Mouse (Mus musculus): ENCODE data around the gene Ptafr. TPM values are rescaled to one million over a fixed set of nuclear protein-coding genes. Genes with fewer than 3 reads are reported as not detected.

Gene Ptafr
- polyA plus RNA-seq (2012; rRNA removed) = 9.8 and 12.7 TPM in 2 replicates

GRCm38 (mm10) chr4:132563965-132564364 is at the start of gene Ptafr:
Gene Ptafr, plus strand, starts transcription at chr4:132564067.
- no peak for DNase-seq (ENCODE audit: low read depth)

GRCm38 (mm10) chr4:132514555-132515135 is 49.2 kb upstream of the Ptafr start:
- no peak for DNase-seq (ENCODE audit: low read depth)

- no peak for DNase-seq (ENCODE audit: low read depth)
These were observed 48.3 kb upstream of the Ptafr start for GRCm38 (mm10) chr4:132515369-132516155.

- DNase-seq (ENCODE audit: low read depth) = no peak
These were observed 45.8 kb upstream of the Ptafr start for GRCm38 (mm10) chr4:132518066-132518465.

- no peak for DNase-seq (ENCODE audit: low read depth)
These were observed 44.7 kb upstream of the Ptafr start for GRCm38 (mm10) chr4:132519188-132519587.

- no peak for DNase-seq (ENCODE audit: low read depth)
These were observed 39.5 kb upstream of the Ptafr start for GRCm38 (mm10) chr4:132524321-132524741.

- peak; percentile 93 for DNase-seq (ENCODE audit: low read depth)
These were observed 39.1 kb upstream of the Ptafr start for GRCm38 (mm10) chr4:132524808-132525207.

- no peak for DNase-seq (ENCODE audit: low read depth)
These were observed 37.2 kb upstream of the Ptafr start for GRCm38 (mm10) chr4:132526678-132527077.

GRCm38 (mm10) chr4:132527917-132528522 is 35.8 kb upstream of the Ptafr start:
- DNase-seq (ENCODE audit: low read depth) = no peak

- no peak for DNase-seq (ENCODE audit: low read depth)
These were observed 34.5 kb upstream of the Ptafr start for GRCm38 (mm10) chr4:132529344-132529743.

- no peak for DNase-seq (ENCODE audit: low read depth)
These were observed 33.6 kb upstream of the Ptafr start for GRCm38 (mm10) chr4:132530033-132530804.

- no peak for DNase-seq (ENCODE audit: low read depth)
These were observed 31.4 kb upstream of the Ptafr start for GRCm38 (mm10) chr4:132532496-132532895.

GRCm38 (mm10) chr4:132532981-132533916 is 30.6 kb upstream of the Ptafr start, which contains the start of gene Atpif1:
Gene Atpif1, minus strand, starts transcription at chr4:132533659.
- DNase-seq (ENCODE audit: low read depth) = no peak

GRCm38 (mm10) chr4:132535406-132536121 is 28.3 kb upstream of the Ptafr start, which contains the start of gene Dnajc8:
Gene Dnajc8, plus strand, starts transcription at chr4:132535550.
- no peak for DNase-seq (ENCODE audit: low read depth)

- DNase-seq (ENCODE audit: low read depth) = no peak
These were observed 24.4 kb upstream of the Ptafr start for GRCm38 (mm10) chr4:132539481-132539880.

GRCm38 (mm10) chr4:132541413-132541812 is 22.5 kb upstream of the Ptafr start:
- no peak for DNase-seq (ENCODE audit: low read depth)

GRCm38 (mm10) chr4:132542724-132543123 is 21.1 kb upstream of the Ptafr start:
- DNase-seq (ENCODE audit: low read depth) = no peak

GRCm38 (mm10) chr4:132545851-132546250 is 18.0 kb upstream of the Ptafr start:
- DNase-seq (ENCODE audit: low read depth) = no peak

- DNase-seq (ENCODE audit: low read depth) = no peak
These were observed 9.6 kb upstream of the Ptafr start for GRCm38 (mm10) chr4:132554221-132554620.

- DNase-seq (ENCODE audit: low read depth) = no peak
These were observed 9.2 kb upstream of the Ptafr start for GRCm38 (mm10) chr4:132554653-132555052.
